Mouse (Mus musculus) ES-Bruce4 (cell line): Measurements from ENCODE around the gene Cobl.

Experiments used
- CTCF ChIP-seq: IDR thresholded peaks from one replicate; pipeline ENCODE4 v1.8.1; 2011; ENCODE audit warnings: low read depth, low read length
- EP300 ChIP-seq: IDR thresholded peaks from 2 replicates; pipeline ENCODE4 v1.6.1; 2011; ENCODE audit warnings: low read depth, low read length; ENCODE audit not compliant: insufficient read depth

DNA sequence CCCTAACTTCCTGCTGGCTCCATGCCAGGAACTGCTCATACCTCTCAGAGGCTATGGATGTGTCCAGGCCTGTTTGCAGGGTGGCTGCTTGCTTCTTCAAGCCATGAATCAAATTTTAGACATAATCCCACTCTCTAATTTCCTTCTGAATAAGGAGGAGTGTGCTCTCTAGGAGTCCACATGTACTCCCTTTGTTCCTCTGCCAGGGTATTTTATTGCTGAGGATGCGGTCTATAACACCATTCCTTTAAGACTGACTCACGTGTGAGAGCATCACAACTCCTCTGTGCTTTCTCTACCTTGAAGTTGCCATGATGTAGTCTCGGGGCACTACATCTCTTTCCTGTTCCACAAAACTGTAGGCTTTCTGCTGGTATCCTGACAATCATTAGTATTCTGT is 269.4 kb downstream of the Cobl start:
- TF ChIP-seq CTCF (no peak), EP300 (no peak)
